Mouse (Mus musculus) adrenal gland, postnatal 0 days (tissue): ENCODE results near the gene Cyb561. TPM values are rescaled to one million over a fixed set of nuclear protein-coding genes. Genes with fewer than 3 reads are reported as not detected.

Experiments
- polyA plus RNA-seq: library from polyadenylated mRNA; unstranded; fragments of >200 nt; fragmentation: Nextera tagmentation; extraction: Ambion mirVana; gene quantifications from 2 replicates; pipeline ENCODE4 v1.2.1, GENCODE M21; 2015

Cyb561 gene
- polyA plus RNA-seq, result 162 and 188 TPM in 2 replicates

GRCm38 (mm10) chr11:105952911-105953386, at the start of gene Cyb561:
Cyb561 (minus strand) TSS chr11:105953336.

GRCm38 (mm10) chr11:105994375-105994774, 41.2 kb upstream of the Cyb561 start, which contains the start of gene Ace3:
Ace3 (plus strand) TSS chr11:105994675.

GRCm38 (mm10) chr11:105967741-105968574, 14.8 kb upstream of the Cyb561 start, which contains the start of gene Ace:
Ace (plus strand) TSS chr11:105967945.

Other genes with a start within 250 kb of the Cyb561 start
- 4.5 and 4.8 TPM in 2 replicates for gene Ace, start 14.6 kb upstream of the Cyb561 start, polyA plus RNA-seq
- gene Ace3, start 41.3 kb upstream of the Cyb561 start, polyA plus RNA-seq, result not detected in 2 replicates
- 0.70 and 2.1 TPM in 2 replicates for gene Kcnh6, start 54.8 kb upstream of the Cyb561 start, polyA plus RNA-seq
- 29.6 and 39.0 TPM in 2 replicates for gene Dcaf7, start 83.5 kb upstream of the Cyb561 start, polyA plus RNA-seq
- gene Taco1, start 112.7 kb upstream of the Cyb561 start, polyA plus RNA-seq, result 5.3 and 13.0 TPM in 2 replicates
- gene Map3k3, start 131.3 kb upstream of the Cyb561 start, polyA plus RNA-seq, result 18.2 and 19.0 TPM in 2 replicates
- 0.71 TPM in 1 of 2 replicates, not detected in the other for gene Gm10840, start 207.5 kb upstream of the Cyb561 start, polyA plus RNA-seq
- 80.7 and 82.8 TPM in 2 replicates for gene Limd2, start 207.5 kb upstream of the Cyb561 start, polyA plus RNA-seq
- gene Strada, start 248.8 kb upstream of the Cyb561 start, polyA plus RNA-seq, result 11.3 and 16.9 TPM in 2 replicates